Mouse (Mus musculus) hindbrain, embryonic 14.5 days (tissue): ENCODE data around the gene Tmem256. TPM values are rescaled to one million over a fixed set of nuclear protein-coding genes. Genes with fewer than 3 reads are reported as not detected.
A peak's percentile ranks its signal among the peaks of the same experiment; 100 is the strongest.
"Not testable (repeated sequence)": the region's sequence is repeated elsewhere in the genome, so short reads cannot be mapped to it uniquely, and the experiment has no call there.

Source experiments
- ATAC-seq: fragments of 200-750 bp; cut with Nextera tagmentation; 2 replicates; pipeline ENCODE4 v1.8.0; 2017; ENCODE audit warnings: moderate number of reproducible peaks, mild to moderate bottlenecking, moderate TSS enrichment, moderate library complexity; ENCODE audit not compliant: low FRiP score
- DNase-seq: peaks from one replicate; pipeline ENCODE4 v3.0.0-alpha.2; 2015; ENCODE audit warnings: low spot score
- H3K27ac ChIP-seq: fragments of 300-500 bp; sonication (generic); 2 replicates; pipeline ENCODE4 v1.5.1; 2014; ENCODE audit warnings: mild to moderate bottlenecking, moderate library complexity
- H3K27me3 ChIP-seq: fragments of 300-500 bp; sonication (generic); 2 replicates; pipeline ENCODE4 v1.6.1; 2014; ENCODE audit warnings: mild to moderate bottlenecking, low read length, mixed read lengths; ENCODE audit not compliant: control insufficient read depth, insufficient read depth
- H3K36me3 ChIP-seq: fragments of 300-500 bp; sonication (generic); replicated peaks from 2 replicates; pipeline ENCODE4 v1.6.1; 2014; ENCODE audit not compliant: control insufficient read depth, insufficient read depth
- H3K4me1 ChIP-seq: fragments of 300-500 bp; sonication (generic); replicated peaks from 2 replicates; pipeline ENCODE4 v1.6.1; 2014; ENCODE audit warnings: antibody characterized with exemption, low read length, mixed read lengths; ENCODE audit not compliant: control insufficient read depth, insufficient read depth
- H3K4me2 ChIP-seq: fragments of 300-500 bp; sonication (generic); replicated peaks from 2 replicates; pipeline ENCODE4 v1.6.1; 2014; ENCODE audit warnings: mild to moderate bottlenecking, moderate library complexity
- H3K4me3 ChIP-seq: fragments of 300-500 bp; sonication (generic); replicated peaks from 2 replicates; pipeline ENCODE4 v1.5.1; 2014; ENCODE audit warnings: mild to moderate bottlenecking, low read length
- H3K9ac ChIP-seq: fragments of 300-500 bp; sonication (generic); 2 replicates; pipeline ENCODE4 v1.6.1; 2014
- H3K9me3 ChIP-seq: fragments of 300-500 bp; sonication (generic); 2 replicates; pipeline ENCODE4 v1.6.1; 2016; ENCODE audit warnings: low read length; ENCODE audit not compliant: control insufficient read depth
- WGBS: fragments of 180-500 bp; shearing (Covaris S2); extraction: QIAGEN DNeasy Blood & Tissue Kit; methylation state at CpG from one replicate; pipeline ENCODE4 v1.1.7; 2014; 5-methylcytosine and 5-hydroxymethylcytosine counted together
- polyA plus RNA-seq: library from polyadenylated mRNA; unstranded; fragments of >200 nt; fragmentation: Nextera tagmentation; extraction: Ambion mirVana; gene quantifications from 2 replicates; pipeline ENCODE4 v1.2.1, GENCODE M21; 2014

Tmem256 gene
- polyA plus RNA-seq, 1 experiment from 2014 or later: 409 TPM

DNA sequence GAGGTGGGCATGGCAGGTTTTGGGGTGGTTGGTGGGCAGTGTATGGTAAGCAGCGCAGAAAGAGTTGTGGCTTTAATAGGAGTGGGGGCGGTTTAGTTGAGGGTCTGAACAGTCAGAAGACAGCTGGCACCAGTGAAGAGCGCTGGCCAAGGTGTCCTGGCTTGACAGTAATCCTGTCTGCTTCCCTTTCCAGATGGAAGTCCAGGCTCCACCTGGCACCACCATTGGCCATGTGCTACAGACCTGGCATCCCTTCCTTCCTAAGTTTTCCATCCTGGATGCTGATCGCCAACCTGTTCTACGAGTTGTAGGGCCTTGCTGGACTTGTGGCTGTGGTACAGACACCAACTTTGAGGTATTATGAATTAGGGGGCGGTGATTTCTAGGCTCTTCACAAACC lies 9.7 kb downstream of the Tmem256 start:
- ATAC-seq (no peak), DNase-seq (no peak)
- Histone ChIP-seq H3K4me3 (peak overlapping the region; percentile 60), H3K4me1 (peaks cover 24% of the 10 kb centered on the region), H3K9ac (peak overlapping the region; percentile 77; the same call in 1 of the 2 replicates), H3K27ac (no peak overlapping the region), H3K36me3 (peaks cover 40% of the 10 kb centered on the region), H3K9me3 (no peaks in the 10 kb centered on the region), H3K27me3 (no peaks in the 10 kb centered on the region), H3K4me2 (peak overlapping the region; percentile 86)
- 92% methylated on average over 6 of the region's 6 CpGs for WGBS

DNA sequence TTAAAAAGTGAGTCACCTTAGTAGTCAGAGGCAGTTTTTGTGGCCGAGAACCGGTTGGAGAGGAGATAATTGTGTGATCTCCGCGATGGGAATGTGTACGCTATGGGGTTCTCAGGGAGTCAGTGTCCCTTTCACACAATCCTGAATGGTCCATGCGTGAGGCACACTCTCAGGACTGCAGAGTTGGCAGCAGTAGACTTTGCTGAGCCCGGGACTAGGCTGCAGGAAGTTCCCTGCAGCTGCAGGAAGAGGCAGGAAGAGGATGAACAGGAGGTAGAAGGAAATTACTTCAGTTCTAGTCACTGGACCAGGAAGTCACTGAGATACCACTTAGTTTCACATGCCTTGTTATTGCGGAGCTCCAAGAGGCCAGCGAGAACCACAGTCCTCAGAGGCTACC lies 10.8 kb downstream of the Tmem256 start:
- no peak overlapping the region for H3K27ac ChIP-seq
- 94% methylated on average over 9 of the region's 9 CpGs for WGBS
- DNase-seq: no peak
- ATAC-seq: no peak
- H3K36me3 ChIP-seq: peaks cover 40% of the 10 kb centered on the region
- H3K27me3 ChIP-seq: no peaks in the 10 kb centered on the region
- H3K9me3 ChIP-seq: no peaks in the 10 kb centered on the region
- peaks cover 24% of the 10 kb centered on the region for H3K4me1 ChIP-seq
- H3K4me3 ChIP-seq: no peak overlapping the region
- no peak overlapping the region for H3K4me2 ChIP-seq
- no peak overlapping the region for H3K9ac ChIP-seq

DNA sequence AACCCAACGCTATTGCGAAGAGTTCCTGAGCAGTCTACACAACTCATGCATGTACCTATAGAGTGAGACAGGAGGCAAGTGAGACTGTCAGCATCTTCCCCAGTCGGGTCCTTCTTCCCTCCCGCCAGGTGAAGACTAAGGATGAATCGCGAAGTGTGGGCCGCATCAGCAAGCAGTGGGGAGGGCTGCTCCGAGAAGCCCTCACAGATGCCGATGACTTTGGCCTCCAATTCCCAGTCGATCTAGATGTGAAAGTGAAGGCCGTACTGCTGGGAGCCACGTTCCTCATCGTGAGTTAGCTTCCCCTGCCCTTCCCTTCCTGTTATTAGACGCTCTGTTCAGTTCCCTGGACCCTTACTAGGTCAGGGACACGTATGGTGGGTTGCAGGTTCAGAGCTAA lies 11.6 kb downstream of the Tmem256 start:
- peaks cover 40% of the 10 kb centered on the region for H3K36me3 ChIP-seq
- H3K27me3 ChIP-seq: no peaks in the 10 kb centered on the region
- no peak for DNase-seq
- H3K4me2 ChIP-seq: no peak overlapping the region
- H3K9me3 ChIP-seq: no peaks in the 10 kb centered on the region
- H3K9ac ChIP-seq: no peak overlapping the region
- peaks cover 24% of the 10 kb centered on the region for H3K4me1 ChIP-seq
- H3K27ac ChIP-seq: no peak overlapping the region
- H3K4me3 ChIP-seq: no peak overlapping the region
- no peak for ATAC-seq
- WGBS: 92% methylated on average over 15 of the region's 15 CpGs

DNA sequence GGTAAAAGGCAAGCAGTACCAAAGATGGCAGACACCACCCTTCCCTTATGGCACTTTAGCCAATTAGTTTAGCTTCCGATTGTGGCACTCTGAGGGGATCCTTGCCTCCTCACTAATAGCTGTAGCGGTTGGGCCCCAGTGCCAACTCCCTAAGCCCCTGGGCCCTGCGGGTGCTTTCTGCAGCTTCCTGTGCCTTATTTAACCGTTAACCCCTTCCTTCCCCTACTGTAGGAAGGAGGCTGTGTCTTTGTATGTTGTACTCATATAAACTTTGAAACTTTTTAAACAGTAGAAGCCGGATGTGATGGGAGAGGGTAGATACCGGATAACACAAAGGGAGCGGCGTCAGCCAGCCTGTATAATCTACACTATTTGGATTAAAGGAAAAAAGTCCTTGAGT lies 12.4 kb downstream of the Tmem256 start:
- Histone ChIP-seq H3K4me1 (peaks cover 18% of the 10 kb centered on the region), H3K36me3 (peaks cover 40% of the 10 kb centered on the region), H3K27ac (no peak overlapping the region), H3K4me3 (no peak overlapping the region), H3K27me3 (no peaks in the 10 kb centered on the region), H3K4me2 (no peak overlapping the region), H3K9ac (no peak overlapping the region), H3K9me3 (no peaks in the 10 kb centered on the region)
- DNase-seq (no peak), ATAC-seq (no peak)
- 73% methylated on average over 8 of the region's 8 CpGs for WGBS

DNA sequence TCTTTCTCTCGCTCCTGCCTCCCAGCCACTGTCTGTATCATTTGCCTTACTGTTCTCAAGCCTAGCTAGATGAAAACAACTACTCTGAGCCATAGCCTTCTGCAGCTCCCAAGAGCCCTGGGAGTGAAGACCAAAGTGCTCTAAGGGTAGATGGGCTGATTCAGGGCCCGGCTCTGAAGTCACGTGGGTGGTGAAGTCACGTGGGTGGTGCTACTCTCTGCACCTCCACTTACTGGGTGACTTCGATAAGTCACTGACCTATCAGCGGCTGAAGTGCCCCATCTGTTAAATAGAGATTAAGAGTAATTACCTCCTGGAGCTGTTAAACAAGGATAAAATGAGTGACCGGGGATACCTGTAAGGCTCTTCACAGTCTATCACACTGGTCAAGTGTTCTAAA lies 15.7 kb downstream of the Tmem256 start:
- H3K27me3 ChIP-seq: peaks cover 16% of the 10 kb centered on the region
- H3K4me3 ChIP-seq: no peak overlapping the region
- no peak for DNase-seq
- ATAC-seq: no peak
- no peaks in the 10 kb centered on the region for H3K4me1 ChIP-seq
- no peak overlapping the region for H3K4me2 ChIP-seq
- H3K36me3 ChIP-seq: peaks cover 27% of the 10 kb centered on the region
- WGBS: 74% methylated on average over 7 of the region's 7 CpGs
- H3K9ac ChIP-seq: no peak overlapping the region
- H3K27ac ChIP-seq: no peak overlapping the region
- H3K9me3 ChIP-seq: no peaks in the 10 kb centered on the region

DNA sequence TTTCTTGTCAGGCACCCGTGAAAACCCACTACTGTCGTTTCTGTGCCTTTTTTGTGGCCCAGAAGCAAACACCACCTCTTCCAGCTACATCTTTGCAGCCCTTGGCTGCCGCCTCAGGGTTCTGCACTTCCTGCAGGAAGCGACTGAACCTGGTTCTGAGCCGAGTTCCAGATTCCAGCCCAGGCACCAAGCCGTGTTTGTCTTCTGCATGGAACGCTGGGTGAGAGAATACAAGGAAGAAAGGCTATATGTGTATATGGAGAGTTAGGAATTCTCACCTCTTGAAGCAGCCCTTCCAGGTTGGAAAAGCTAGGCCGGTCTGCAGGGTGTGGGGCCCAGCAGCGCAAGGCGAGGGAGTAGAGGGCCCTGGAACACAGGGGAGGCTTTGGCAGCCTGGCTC lies 16.4 kb downstream of the Tmem256 start:
- ATAC-seq (no peak), DNase-seq (no peak)
- Histone ChIP-seq H3K9me3 (no peaks in the 10 kb centered on the region), H3K36me3 (peaks cover 20% of the 10 kb centered on the region), H3K4me3 (no peak overlapping the region), H3K4me2 (no peak overlapping the region), H3K27me3 (peaks cover 20% of the 10 kb centered on the region), H3K27ac (no peak overlapping the region), H3K9ac (no peak overlapping the region), H3K4me1 (no peaks in the 10 kb centered on the region)
- WGBS: 88% methylated on average over 10 of the region's 10 CpGs

DNA sequence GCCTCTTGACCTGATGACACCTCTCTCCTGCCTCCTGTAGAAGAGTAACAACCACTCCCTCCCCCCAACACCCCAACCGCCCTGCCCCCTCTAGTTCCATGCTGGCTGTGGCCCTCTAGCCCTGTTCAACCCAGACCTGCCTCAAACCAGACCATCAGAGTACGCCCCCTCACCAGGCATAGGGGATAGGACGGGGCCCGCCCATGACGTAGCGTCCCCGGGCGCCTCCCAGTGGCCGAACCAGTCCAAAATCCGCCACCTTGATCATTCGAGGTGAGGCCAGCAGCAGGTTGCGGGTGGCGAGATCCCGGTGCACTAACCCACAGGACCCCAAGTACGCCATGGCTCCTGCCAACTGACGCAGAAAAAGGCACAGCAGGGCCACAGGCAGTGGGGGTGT lies 17.0 kb downstream of the Tmem256 start:
- no peak overlapping the region for H3K4me2 ChIP-seq
- H3K4me3 ChIP-seq: no peak overlapping the region
- no peaks in the 10 kb centered on the region for H3K9me3 ChIP-seq
- no peak overlapping the region for H3K27ac ChIP-seq
- peaks cover 23% of the 10 kb centered on the region for H3K27me3 ChIP-seq
- peaks cover 14% of the 10 kb centered on the region for H3K36me3 ChIP-seq
- ATAC-seq (no peak), DNase-seq (no peak)
- 16% methylated on average over 16 of the region's 16 CpGs for WGBS
- no peak overlapping the region for H3K9ac ChIP-seq
- H3K4me1 ChIP-seq: no peaks in the 10 kb centered on the region

DNA sequence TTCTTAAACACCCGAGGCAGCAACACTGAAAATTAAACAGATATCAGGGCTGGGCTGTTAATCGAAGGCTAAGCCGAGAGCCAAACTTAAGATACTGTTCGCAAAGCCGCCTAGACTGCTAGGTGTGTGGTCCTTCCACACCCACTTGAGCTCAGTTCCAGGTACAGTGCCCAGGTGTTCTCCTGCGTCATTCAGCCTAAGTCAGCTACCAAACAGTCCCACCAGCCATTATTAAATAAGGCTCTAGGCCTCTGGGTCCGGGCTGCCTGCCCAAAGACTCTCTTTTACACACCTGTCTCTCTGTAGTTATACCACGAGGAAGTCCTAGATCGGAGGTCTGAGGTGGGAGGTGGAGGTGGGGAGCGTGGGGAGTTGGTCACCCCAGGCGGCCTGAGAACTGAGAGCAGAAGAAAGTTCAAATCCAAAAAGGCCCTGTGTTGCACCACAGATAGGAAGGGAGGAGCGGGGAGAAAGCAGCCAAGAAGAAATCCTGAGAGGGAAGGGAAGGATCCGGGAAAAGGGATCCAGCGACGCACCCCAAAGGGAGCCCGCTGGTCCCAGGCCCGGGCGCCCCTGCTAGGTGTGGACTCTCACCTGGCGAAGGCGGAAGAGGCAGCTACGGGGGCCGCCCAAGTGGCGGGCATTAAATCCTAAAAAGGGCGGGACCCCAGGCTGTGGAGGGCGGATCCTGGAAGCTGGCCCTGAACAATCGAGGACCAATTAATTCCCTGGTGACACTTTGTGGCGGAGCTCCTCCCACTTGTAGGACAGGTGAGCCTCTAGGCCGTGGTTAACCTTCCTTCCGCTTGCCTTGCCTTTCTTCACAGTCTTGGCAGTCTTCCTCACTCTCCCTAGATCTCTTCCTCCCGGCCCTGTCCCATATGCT lies 20.0 kb downstream of the Tmem256 start, which contains the start of gene Tnk1:
Gene Tnk1, minus strand, starts transcription at position 618 of the 886 bp plus-strand sequence.
- peaks cover 23% of the 10 kb centered on the region for H3K27me3 ChIP-seq
- WGBS: 22% methylated on average over 30 of the region's 30 CpGs

DNA sequence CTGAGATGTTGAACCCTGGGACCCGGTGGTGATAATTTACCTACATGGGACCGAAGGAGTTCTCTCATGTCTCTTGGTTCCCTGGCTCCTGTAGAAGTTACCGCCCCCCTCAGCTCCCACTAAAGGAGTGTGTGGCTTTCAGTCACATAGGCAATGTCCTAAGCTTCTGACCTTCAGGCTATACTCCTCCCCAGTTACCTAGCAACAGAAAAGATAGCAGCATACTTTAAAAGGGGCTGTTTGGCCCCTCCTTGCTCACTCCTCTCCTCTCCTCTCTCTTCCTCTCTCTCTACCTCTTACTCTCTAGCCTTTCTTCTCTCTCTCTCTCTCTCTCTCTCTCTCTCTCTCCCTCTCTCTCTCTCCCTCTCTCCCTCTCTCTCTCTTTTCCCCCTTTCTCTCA lies 25.4 kb downstream of the Tmem256 start:
- DNase-seq, ATAC-seq, H3K4me2 ChIP-seq, H3K27ac ChIP-seq, H3K36me3 ChIP-seq, H3K9ac ChIP-seq, H3K4me3 ChIP-seq, H3K4me1 ChIP-seq, H3K9me3 ChIP-seq: not testable (repeated sequence)
- peaks cover 10% of the 10 kb centered on the region; the same call in 1 of the 2 replicates for H3K27me3 ChIP-seq
- WGBS: 77% methylated on average over 3 of the region's 3 CpGs

More for the DNA sequence above, 20.0 kb downstream of the Tmem256 start, which contains the start of gene Tnk1:
- no peaks in the 10 kb centered on the region for H3K4me1 ChIP-seq
- H3K36me3 ChIP-seq: no peaks in the 10 kb centered on the region
- no peaks in the 10 kb centered on the region for H3K9me3 ChIP-seq
- ATAC-seq (no peak), DNase-seq (no peak)
- H3K4me3 ChIP-seq: no peak within 1 kb of the TSS
- no peak within 1 kb of the TSS for H3K4me2 ChIP-seq
- H3K27ac ChIP-seq: no peak within 1 kb of the TSS
- no peak within 1 kb of the TSS for H3K9ac ChIP-seq
